Mouse (Mus musculus) G1E (cell line): ENCODE measurements around the gene Hnrnpf.

Experiments
- CTCF ChIP-seq: IDR thresholded peaks from 2 replicates; pipeline ENCODE4 v1.5.1; 2012; ENCODE audit warnings: low read depth, low read length, inconsistent platforms, mixed read lengths
- GATA1 ChIP-seq: IDR thresholded peaks from 2 replicates; pipeline ENCODE4 v1.6.1; 2012; ENCODE audit warnings: borderline replicate concordance, low read length, inconsistent platforms, mixed read lengths
- GATA2 ChIP-seq: IDR thresholded peaks from 2 replicates; pipeline ENCODE4 v1.6.1; 2012; ENCODE audit warnings: low read depth, low read length, inconsistent platforms, borderline replicate concordance
- TAL1 ChIP-seq: conservative IDR thresholded peaks from 2 replicates; pipeline ENCODE4 v1.6.1; 2012; ENCODE audit warnings: low read depth, low read length, inconsistent platforms, mixed read lengths

- no peak for TF ChIP-seq CTCF
- no peak for TF ChIP-seq TAL1
- TF ChIP-seq GATA2: no peak
- no peak for TF ChIP-seq GATA1
These were observed 48.4 kb upstream of the Hnrnpf start for GRCm38 (mm10) chr6:117851747-117852146.
